In genomic region chr16:34546805-34547509, GRCm38 (mm10) we compare ENCODE assay signal across 14 mouse cellular contexts. TPM values are rescaled to one million over a fixed set of nuclear protein-coding genes. Genes with fewer than 3 reads are reported as not detected.
DNase-seq lines count a peak whose midpoint lies in the region; ATAC-seq lines count a peak whose summit lies in the region.
"Had no signal": no experiment of that assay in that cellular context is flagged by ENCODE, and none has a peak within 500 bp of the region (broad histone marks: within the 10 kb centered on the region; RNA-seq: fewer than 3 reads in every experiment).

No protein-coding gene starts in this region.

- H3K4me1 ChIP-seq in forebrain, embryonic 12.5 days = peaks cover 36% of the 10 kb centered on the region
- H3K4me1 ChIP-seq in forebrain, embryonic 11.5 days (replicated peaks; ENCODE audit: control insufficient read depth, insufficient read depth, low read length) = no peaks in the 10 kb centered on the region
- H3K4me1 ChIP-seq in midbrain, embryonic 12.5 days = peaks cover 32% of the 10 kb centered on the region
- peaks cover 29% of the 10 kb centered on the region for H3K4me1 ChIP-seq in midbrain, embryonic 16.5 days (ENCODE audit: control insufficient read depth, insufficient read depth, low read length)
- peaks cover 40% of the 10 kb centered on the region for H3K4me1 ChIP-seq in hindbrain, embryonic 15.5 days (replicated peaks)
- peaks cover 26% of the 10 kb centered on the region for H3K4me1 ChIP-seq in neural tube, embryonic 15.5 days

- no peaks in the 10 kb centered on the region for H3K27me3 ChIP-seq in forebrain, embryonic 12.5 days
- H3K27me3 ChIP-seq in forebrain, embryonic 11.5 days (ENCODE audit: control insufficient read depth, insufficient read depth, low read length) = no peaks in the 10 kb centered on the region
- H3K27me3 ChIP-seq in midbrain, embryonic 12.5 days = no peaks in the 10 kb centered on the region
- H3K27me3 ChIP-seq in midbrain, embryonic 16.5 days (ENCODE audit: control insufficient read depth, insufficient read depth, low read depth, low read length) = no peaks in the 10 kb centered on the region
- no peaks in the 10 kb centered on the region for H3K27me3 ChIP-seq in hindbrain, embryonic 15.5 days
- no peaks in the 10 kb centered on the region for H3K27me3 ChIP-seq in neural tube, embryonic 15.5 days (replicated peaks)
- H3K27me3 ChIP-seq: lung, embryonic 15.5 days had no signal

- WGBS in forebrain, embryonic 12.5 days = 73% methylated on average over 6 of the region's 6 CpGs
- WGBS in forebrain, embryonic 11.5 days = 85% methylated on average over 6 of the region's 6 CpGs
- WGBS in midbrain, embryonic 12.5 days = 66% methylated on average over 6 of the region's 6 CpGs
- 49% methylated on average over 6 of the region's 6 CpGs for WGBS in midbrain, embryonic 16.5 days
- 44% methylated on average over 6 of the region's 6 CpGs for WGBS in hindbrain, embryonic 15.5 days
- WGBS in neural tube, embryonic 15.5 days = 37% methylated on average over 6 of the region's 6 CpGs

- H3K27ac ChIP-seq in forebrain, embryonic 12.5 days = peak overlapping the region; percentile 25; the same call in 1 of the 2 replicates
- H3K27ac ChIP-seq in forebrain, embryonic 11.5 days (ENCODE audit: low read depth, low read length) = no peak overlapping the region
- H3K27ac ChIP-seq in midbrain, embryonic 12.5 days (replicated peaks) = peak overlapping the region; percentile 50; the same call in 1 of the 2 replicates
- H3K27ac ChIP-seq in midbrain, embryonic 16.5 days (ENCODE audit: low read length) = no peak overlapping the region
- no peak overlapping the region for H3K27ac ChIP-seq in hindbrain, embryonic 15.5 days (replicated peaks)
- H3K27ac ChIP-seq in neural tube, embryonic 15.5 days (replicated peaks) = no peak overlapping the region
- H3K27ac ChIP-seq: kidney, postnatal 0 days; lung, embryonic 15.5 days had no signal

- H3K4me2 ChIP-seq in forebrain, embryonic 12.5 days = no peak overlapping the region
- no peak overlapping the region for H3K4me2 ChIP-seq in forebrain, embryonic 11.5 days (ENCODE audit: low read depth, low read length, severe bottlenecking)
- H3K4me2 ChIP-seq in midbrain, embryonic 12.5 days (replicated peaks) = no peak overlapping the region
- no peak overlapping the region for H3K4me2 ChIP-seq in midbrain, embryonic 16.5 days (ENCODE audit: low read length)
- H3K4me2 ChIP-seq in hindbrain, embryonic 15.5 days = no peak overlapping the region
- no peak overlapping the region for H3K4me2 ChIP-seq in neural tube, embryonic 15.5 days
- H3K4me2 ChIP-seq: lung, embryonic 15.5 days had no signal

- H3K36me3 ChIP-seq in forebrain, embryonic 12.5 days (replicated peaks) = 0 out of 2 replicates have a peak, but pooled peaks cover 2% of the 10 kb centered on the region
- H3K36me3 ChIP-seq in forebrain, embryonic 11.5 days (ENCODE audit: control insufficient read depth, insufficient read depth, low read length) = no peaks in the 10 kb centered on the region
- H3K36me3 ChIP-seq in midbrain, embryonic 12.5 days = no peaks in the 10 kb centered on the region
- H3K36me3 ChIP-seq in midbrain, embryonic 16.5 days (ENCODE audit: control insufficient read depth, insufficient read depth, low read length) = no peaks in the 10 kb centered on the region
- no peaks in the 10 kb centered on the region for H3K36me3 ChIP-seq in hindbrain, embryonic 15.5 days
- H3K36me3 ChIP-seq in neural tube, embryonic 15.5 days = no peaks in the 10 kb centered on the region
- H3K36me3 ChIP-seq: lung, embryonic 15.5 days had no signal

- H3K9ac ChIP-seq in forebrain, embryonic 12.5 days = no peak overlapping the region
- H3K9ac ChIP-seq in forebrain, embryonic 11.5 days (ENCODE audit: low read length) = no peak overlapping the region
- no peak overlapping the region for H3K9ac ChIP-seq in midbrain, embryonic 12.5 days (replicated peaks)
- no peak overlapping the region for H3K9ac ChIP-seq in midbrain, embryonic 16.5 days (ENCODE audit: low read depth, low read length)
- no peak overlapping the region for H3K9ac ChIP-seq in hindbrain, embryonic 15.5 days
- no peak overlapping the region for H3K9ac ChIP-seq in neural tube, embryonic 15.5 days (replicated peaks)
- H3K9ac ChIP-seq: lung, embryonic 15.5 days had no signal

- no peak for DNase-seq in forebrain, embryonic 11.5 days (ENCODE audit: low spot score)
- DNase-seq in right cerebral cortex, adult 2 months (ENCODE audit: low spot score in 2 of 2) = no peak
- DNase-seq in frontal cortex, adult 2 months (ENCODE audit: extremely low spot score in 1 of 2, low spot score in 1 of 2) = no peak
- DNase-seq: adrenal gland, postnatal 14 days; cerebellum, postnatal 14 days; liver; thymus, postnatal 36 days had no signal

- no peaks in the 10 kb centered on the region for H3K9me3 ChIP-seq in forebrain, embryonic 12.5 days
- no peaks in the 10 kb centered on the region for H3K9me3 ChIP-seq in forebrain, embryonic 11.5 days (ENCODE audit: control insufficient read depth, low read length)
- no peaks in the 10 kb centered on the region for H3K9me3 ChIP-seq in midbrain, embryonic 12.5 days
- no peaks in the 10 kb centered on the region for H3K9me3 ChIP-seq in midbrain, embryonic 16.5 days (replicated peaks; ENCODE audit: control insufficient read depth, low read length, poor library complexity, severe bottlenecking)
- H3K9me3 ChIP-seq in hindbrain, embryonic 15.5 days = no peaks in the 10 kb centered on the region
- H3K9me3 ChIP-seq in neural tube, embryonic 15.5 days (replicated peaks) = no peaks in the 10 kb centered on the region
- H3K9me3 ChIP-seq: lung, embryonic 15.5 days had no signal

- no peak overlapping the region for H3K4me3 ChIP-seq in forebrain, embryonic 12.5 days (replicated peaks)
- H3K4me3 ChIP-seq in forebrain, embryonic 11.5 days (ENCODE audit: low read depth, low read length) = no peak overlapping the region
- no peak overlapping the region for H3K4me3 ChIP-seq in midbrain, embryonic 12.5 days
- no peak overlapping the region for H3K4me3 ChIP-seq in midbrain, embryonic 16.5 days (ENCODE audit: low read depth, low read length)
- H3K4me3 ChIP-seq in hindbrain, embryonic 15.5 days = no peak overlapping the region
- H3K4me3 ChIP-seq in neural tube, embryonic 15.5 days (replicated peaks) = no peak overlapping the region
- H3K4me3 ChIP-seq: lung, embryonic 15.5 days had no signal

- peak; percentile 46; the same call in 1 of the 2 replicates for ATAC-seq in forebrain, embryonic 12.5 days (ENCODE audit: low FRiP score)
- no peak for ATAC-seq in forebrain, embryonic 11.5 days (replicated peaks; ENCODE audit: low FRiP score)
- 0 out of 2 replicates have a peak, but pooled peaks have one; percentile 34 for ATAC-seq in midbrain, embryonic 12.5 days (ENCODE audit: low FRiP score, low read depth)
- ATAC-seq in midbrain, embryonic 16.5 days = no peak
- peak; percentile 71; the same call in 1 of the 2 replicates for ATAC-seq in hindbrain, embryonic 15.5 days (ENCODE audit: low FRiP score, low read depth)
- 0 out of 2 replicates have a peak, but pooled peaks have one; percentile 27 for ATAC-seq in neural tube, embryonic 15.5 days (ENCODE audit: low FRiP score)

RNA-seq across cellular contexts. Expression of gene Kalrn, which starts 26.4 kb away (rescaled TPM):
- 26.7 and 30.0 TPM in 2 replicates for polyA plus RNA-seq in forebrain, embryonic 12.5 days (2016; fragmentation: Nextera tagmentation; extraction: Ambion mirVana)
- 21.3 and 22.4 TPM in 2 replicates for polyA plus RNA-seq in forebrain, embryonic 11.5 days (2014; fragmentation: Nextera tagmentation; extraction: Ambion mirVana)
- polyA plus RNA-seq in midbrain, embryonic 12.5 days (2016; fragmentation: Nextera tagmentation; extraction: Ambion mirVana) = 28.9 and 31.9 TPM in 2 replicates
- 31.3 and 33.2 TPM in 2 replicates for polyA plus RNA-seq in midbrain, embryonic 16.5 days (2015; fragmentation: Nextera tagmentation; extraction: Ambion mirVana)
- polyA plus RNA-seq in hindbrain, embryonic 15.5 days (2015; fragmentation: Nextera tagmentation; extraction: Ambion mirVana) = 24.6 and 26.5 TPM in 2 replicates
- 20.0 and 23.7 TPM in 2 replicates for polyA plus RNA-seq in neural tube, embryonic 15.5 days (2015; fragmentation: Nextera tagmentation; extraction: Ambion mirVana)
- 177 and 178 TPM in 2 replicates for polyA plus RNA-seq in frontal cortex, adult 2 months (2012; rRNA removed)

Comparison
In these comparisons a context has a peak if more than half of its experiments do, and no peak if none do; other contexts are left out.
1. ATAC-seq: peak in forebrain, embryonic 12.5 days (single experiment), midbrain, embryonic 12.5 days (single experiment), hindbrain, embryonic 15.5 days (single experiment) and neural tube, embryonic 15.5 days (single experiment); none in forebrain, embryonic 11.5 days (single experiment) and midbrain, embryonic 16.5 days (single experiment).
2. H3K27ac ChIP-seq: peak in forebrain, embryonic 12.5 days (single experiment) and midbrain, embryonic 12.5 days (single experiment); none in forebrain, embryonic 11.5 days (single experiment), midbrain, embryonic 16.5 days (single experiment), hindbrain, embryonic 15.5 days (single experiment) and neural tube, embryonic 15.5 days (single experiment).